Mouse (Mus musculus): ENCODE results near the gene Kif3a.
"Not testable (repeated sequence)": the region's sequence is repeated elsewhere in the genome, so short reads cannot be mapped to it uniquely, and the experiment has no call there.

Kif3a gene

DNA sequence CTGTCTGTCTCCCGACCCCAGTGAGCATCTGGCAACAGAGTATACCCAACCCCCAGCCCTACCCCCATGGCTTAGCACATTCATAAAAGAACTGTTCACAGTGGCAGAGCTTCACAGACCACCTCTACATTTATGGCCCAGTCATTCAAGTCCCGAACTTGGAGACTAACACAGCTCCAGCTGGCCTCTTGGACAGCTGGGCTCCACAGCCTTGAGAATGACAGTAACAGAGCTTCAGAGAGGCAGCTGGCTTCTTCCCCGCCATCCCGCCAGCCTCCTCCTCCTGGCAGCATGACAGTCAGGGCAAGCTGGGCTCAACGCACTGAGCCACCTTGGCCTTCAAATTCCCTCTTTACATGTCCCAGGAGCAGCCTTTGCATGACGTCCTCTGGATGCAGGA is 20.9 kb upstream of the Kif3a start:
- DNase-seq = peak; percentile 83 to 87

- no peak for DNase-seq
Observed at GRCm38 (mm10) chr11:53547566-53547965, 19.6 kb upstream of the Kif3a start.

- DNase-seq = no peak
Observed at GRCm38 (mm10) chr11:53548036-53548605, 19.1 kb upstream of the Kif3a start.

- no peak for DNase-seq
Observed at GRCm38 (mm10) chr11:53550714-53551113, 16.5 kb upstream of the Kif3a start.

DNA sequence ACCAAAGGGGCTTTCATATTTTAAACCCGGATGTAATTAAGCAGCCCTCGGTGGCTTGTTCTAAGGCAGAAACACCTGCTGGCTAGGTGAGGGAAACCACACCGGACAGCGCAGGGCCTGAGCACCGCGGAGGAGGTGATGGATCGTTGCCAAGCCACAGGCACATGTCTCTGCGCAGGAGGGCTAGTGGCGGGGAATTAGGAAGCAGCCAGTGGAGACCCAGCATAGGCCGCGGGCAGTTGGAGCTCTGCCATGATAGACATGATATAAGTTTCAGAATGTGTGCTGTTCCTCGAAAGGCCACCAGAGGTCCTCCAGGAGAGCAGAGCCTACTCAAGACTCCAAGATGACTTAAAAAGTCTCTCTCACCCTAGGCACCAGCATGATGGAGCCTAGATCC is 15.4 kb upstream of the Kif3a start:
- peak; percentile 82 to 87 for DNase-seq

GRCm38 (mm10) chr11:53556529-53556928 is 10.7 kb upstream of the Kif3a start:
- not testable (repeated sequence) for DNase-seq

- DNase-seq = not testable (repeated sequence)
Observed at GRCm38 (mm10) chr11:53557992-53558391, 9.2 kb upstream of the Kif3a start.

GRCm38 (mm10) chr11:53559980-53560379 is 7.2 kb upstream of the Kif3a start:
- DNase-seq = not testable (repeated sequence)

GRCm38 (mm10) chr11:53561986-53562385 is 5.2 kb upstream of the Kif3a start:
- DNase-seq = no peak

- DNase-seq = peak in 1 of 2 experiments; percentile 14
Observed at GRCm38 (mm10) chr11:53566646-53567045, 533 bp upstream of the Kif3a start.

DNA sequence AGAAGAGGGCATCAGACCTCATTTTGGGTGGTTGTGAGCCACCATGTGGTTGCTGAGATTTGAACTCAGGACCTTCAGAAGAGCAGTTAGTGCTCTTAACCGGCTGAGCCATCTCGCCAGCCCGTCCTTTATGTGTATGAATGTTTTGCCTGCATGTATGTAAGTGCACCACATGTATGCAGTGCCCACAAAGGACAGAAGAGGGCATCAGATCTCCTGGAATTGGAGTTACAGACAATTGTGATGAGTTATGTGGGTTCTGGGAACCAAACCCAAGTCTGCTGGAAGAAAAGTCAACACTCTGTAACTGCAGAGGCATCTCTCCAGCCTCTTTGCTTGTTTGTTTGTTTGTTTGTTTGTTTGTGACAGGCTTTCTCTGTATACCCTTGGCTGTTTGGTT is 13.4 kb downstream of the Kif3a start:
- DNase-seq = no peak

DNA sequence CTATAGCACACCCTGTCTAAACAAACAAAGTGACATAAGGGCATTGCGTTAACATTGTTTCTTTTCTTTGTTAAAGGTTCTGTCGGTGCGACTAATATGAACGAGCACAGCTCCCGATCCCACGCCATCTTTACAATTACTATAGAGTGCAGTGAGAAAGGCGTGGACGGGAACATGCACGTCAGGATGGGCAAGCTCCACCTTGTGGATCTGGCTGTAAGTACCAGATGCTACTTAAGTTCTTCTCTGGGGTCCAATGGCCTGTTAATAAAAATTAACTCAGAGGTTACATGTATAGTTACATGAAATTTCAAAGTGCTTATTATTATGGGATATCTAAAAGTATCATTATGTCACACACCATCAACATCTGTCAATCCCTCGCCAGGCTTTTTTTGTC is 16.0 kb downstream of the Kif3a start:
- peak; percentile 22 to 27 for DNase-seq

DNA sequence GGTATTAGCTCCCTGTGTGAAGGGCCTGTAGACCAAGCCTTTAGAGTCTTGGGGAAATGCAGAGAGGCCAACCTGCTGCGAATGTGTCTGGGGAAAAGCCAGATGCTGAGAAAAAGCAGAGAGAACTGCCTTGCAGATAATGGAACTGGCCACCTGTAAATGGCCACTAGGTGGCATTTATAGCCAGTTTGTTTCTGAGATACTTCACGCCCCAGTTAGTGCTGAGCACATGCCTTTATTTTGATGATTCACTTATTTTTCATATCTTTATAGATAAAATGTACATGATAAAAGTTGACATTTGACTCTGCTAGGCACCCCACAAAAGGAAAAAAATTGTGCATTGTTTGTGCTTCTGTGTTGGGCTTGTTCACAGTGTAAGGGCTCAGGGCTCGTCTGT is 17.7 kb downstream of the Kif3a start:
- peak; percentile 30 to 54 for DNase-seq

DNA sequence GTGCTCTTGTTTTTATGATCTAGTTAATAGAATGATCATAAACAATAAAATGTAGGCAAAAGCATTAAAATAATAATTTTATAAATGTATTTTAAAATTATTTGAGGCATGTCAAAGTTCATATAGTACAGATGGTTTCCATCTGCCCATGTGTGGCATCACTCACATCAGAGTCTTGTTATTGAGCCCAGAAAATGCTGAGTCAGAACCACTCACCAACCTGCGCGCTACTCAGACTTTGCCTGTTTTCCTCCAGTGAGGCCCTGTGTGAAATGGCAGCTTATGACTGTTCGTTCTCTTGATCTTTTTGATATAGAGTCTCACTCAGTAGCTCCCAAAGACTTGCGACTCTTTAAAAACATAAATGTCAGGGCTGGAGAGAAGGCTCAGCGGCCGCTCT is 18.3 kb downstream of the Kif3a start:
- DNase-seq = no peak

GRCm38 (mm10) chr11:53588279-53588678 is 21.1 kb downstream of the Kif3a start:
- no peak for DNase-seq

DNA sequence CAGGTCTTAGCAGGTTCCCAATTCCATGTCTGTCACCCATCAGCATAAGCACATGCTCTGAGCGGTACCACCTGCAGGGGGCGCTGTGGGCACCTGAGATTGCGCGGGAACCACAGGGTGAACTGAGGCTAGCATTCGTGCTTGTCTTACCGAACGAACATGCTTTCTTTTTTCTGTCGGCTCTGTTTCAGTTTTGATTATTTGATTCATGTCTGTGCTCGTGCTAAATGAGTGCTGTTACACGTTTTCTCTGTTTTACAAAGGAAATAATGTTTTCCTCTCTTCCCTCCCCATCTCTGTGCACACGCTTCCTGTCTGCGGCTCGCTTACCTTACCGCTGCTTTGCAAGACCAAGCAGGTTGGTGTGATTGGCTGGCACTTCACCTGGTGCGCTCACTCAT is 23.2 kb downstream of the Kif3a start:
- DNase-seq = peak; percentile 67 to 75

GRCm38 (mm10) chr11:53591116-53591515 is 23.9 kb downstream of the Kif3a start:
- DNase-seq = no peak

DNA sequence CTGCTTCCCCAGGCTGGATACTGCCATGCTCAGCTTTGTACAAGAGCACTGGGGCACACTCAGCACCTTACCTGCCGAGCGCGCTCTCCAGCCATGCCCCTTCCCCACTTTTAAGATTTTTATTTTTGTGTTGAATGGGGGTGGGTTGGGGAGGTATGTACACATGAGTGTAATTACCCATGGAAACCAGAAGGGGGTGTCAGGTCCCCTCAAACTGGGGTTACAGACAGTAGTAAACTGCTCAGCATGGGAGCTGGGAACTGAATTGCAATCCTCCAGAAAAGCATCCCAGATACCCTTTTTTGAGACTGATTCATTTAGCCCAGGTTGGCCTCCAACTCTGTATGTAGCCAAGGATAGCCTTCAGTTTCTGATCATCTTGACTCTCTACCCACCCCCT is 37.8 kb downstream of the Kif3a start:
- DNase-seq = no peak

DNA sequence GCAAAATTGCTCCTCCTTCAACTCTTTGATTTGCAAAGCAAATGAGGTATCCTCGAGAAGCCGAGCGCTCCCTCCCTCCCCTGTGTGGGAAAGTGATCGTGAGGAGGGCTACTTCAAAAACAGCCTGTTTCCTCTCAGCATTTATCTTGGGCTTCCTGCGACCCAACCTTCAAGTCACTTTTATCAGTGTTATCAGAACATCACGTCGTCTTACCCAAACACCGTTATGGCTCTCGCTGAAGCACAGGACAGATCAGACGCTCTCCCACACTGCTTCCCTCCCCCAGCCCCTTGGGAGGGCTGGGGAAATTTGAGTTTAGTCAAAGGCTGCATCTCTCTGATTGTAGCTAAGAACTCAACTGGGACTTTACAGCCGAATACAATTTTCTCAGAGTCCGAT is 38.4 kb downstream of the Kif3a start:
- no peak for DNase-seq

GRCm38 (mm10) chr11:53609231-53609630 is 42.1 kb downstream of the Kif3a start:
- DNase-seq = no peak

GRCm38 (mm10) chr11:53609672-53610071 is 42.5 kb downstream of the Kif3a start:
- DNase-seq = no peak

- DNase-seq = peak in 1 of 2 experiments; percentile 27
Observed at GRCm38 (mm10) chr11:53615172-53615571, 48.0 kb downstream of the Kif3a start.

DNA sequence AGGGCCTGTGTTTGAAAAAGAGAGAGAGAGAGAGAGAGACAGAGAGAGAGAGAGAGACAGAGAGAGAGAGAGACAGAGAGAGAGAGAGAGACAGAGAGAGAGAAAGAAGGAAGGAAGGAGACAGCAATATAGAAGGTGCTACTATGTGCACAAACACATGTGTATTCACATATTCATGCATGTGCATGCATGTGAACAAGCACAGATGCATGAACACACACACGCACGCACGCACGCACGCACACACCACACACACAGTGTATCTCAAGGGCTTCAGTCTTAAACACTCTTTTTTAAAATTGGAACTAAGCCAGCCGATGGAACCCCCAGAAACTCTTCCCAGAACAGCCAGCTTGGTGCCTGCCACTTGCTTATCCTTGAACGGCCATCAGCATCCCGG is 48.4 kb downstream of the Kif3a start:
- DNase-seq = no peak

GRCm38 (mm10) chr11:53616748-53617558 is 49.8 kb downstream of the Kif3a start:
- no peak for DNase-seq
